Mouse (Mus musculus) liver, embryonic 15.5 days (tissue): ENCODE results near the gene Ugt1a7c. TPM values are rescaled to one million over a fixed set of nuclear protein-coding genes. Genes with fewer than 3 reads are reported as not detected.

Experiments used
- ATAC-seq: fragments of 200-750 bp; cut with Nextera tagmentation; 2 replicates; pipeline ENCODE4 v1.8.0; 2017; ENCODE audit warnings: moderate number of reproducible peaks, mild to moderate bottlenecking, moderate library complexity; ENCODE audit not compliant: insufficient read depth
- H3K27ac ChIP-seq: fragments of 300-500 bp; sonication (generic); replicated peaks from 2 replicates; pipeline ENCODE4 v1.5.1; 2015; ENCODE audit warnings: mild to moderate bottlenecking, inconsistent platforms
- H3K27me3 ChIP-seq: fragments of 300-500 bp; sonication (generic); 2 replicates; pipeline ENCODE4 v1.6.1; 2015; ENCODE audit warnings: mild to moderate bottlenecking, inconsistent platforms
- H3K36me3 ChIP-seq: fragments of 300-500 bp; sonication (generic); replicated peaks from 2 replicates; pipeline ENCODE4 v1.6.1; 2015; ENCODE audit warnings: moderate library complexity, mild to moderate bottlenecking, inconsistent platforms
- H3K4me1 ChIP-seq: fragments of 300-500 bp; sonication (generic); replicated peaks from 2 replicates; pipeline ENCODE4 v1.6.1; 2015; ENCODE audit warnings: inconsistent platforms
- H3K4me2 ChIP-seq: fragments of 300-500 bp; sonication (generic); 2 replicates; pipeline ENCODE4 v1.6.1; 2015; ENCODE audit warnings: moderate library complexity, mild to moderate bottlenecking, inconsistent platforms
- H3K4me3 ChIP-seq: fragments of 300-500 bp; sonication (generic); replicated peaks from 2 replicates; pipeline ENCODE4 v1.5.1; 2015; ENCODE audit warnings: mild to moderate bottlenecking, inconsistent platforms
- H3K9ac ChIP-seq: fragments of 300-500 bp; sonication (generic); 2 replicates; pipeline ENCODE4 v1.6.1; 2015; ENCODE audit warnings: moderate library complexity, mild to moderate bottlenecking, inconsistent platforms
- H3K9me3 ChIP-seq: fragments of 300-500 bp; sonication (generic); replicated peaks from 2 replicates; pipeline ENCODE4 v1.6.1; 2016; ENCODE audit warnings: inconsistent platforms
- WGBS: fragments of 180-500 bp; shearing (Covaris S2); methylation state at CpG from one replicate; pipeline ENCODE4 v1.1.7; 2015; ENCODE audit warnings: mixed read lengths; ENCODE audit not compliant: insufficient replicate concordance; 5-methylcytosine and 5-hydroxymethylcytosine counted together
- polyA plus RNA-seq: library from polyadenylated mRNA; unstranded; fragments of >200 nt; fragmentation: Nextera tagmentation; extraction: Ambion mirVana; gene quantifications from 2 replicates; pipeline ENCODE4 v1.2.1, GENCODE M21; 2015

Ugt1a7c gene
- polyA plus RNA-seq, 1 experiment from 2014 or later: 3.1 TPM

- WGBS: 49% methylated on average over 3 of the region's 3 CpGs
- ATAC-seq: no peak
- Histone ChIP-seq H3K4me1 (no peaks in the 10 kb centered on the region), H3K9ac (no peak overlapping the region), H3K36me3 (no peaks in the 10 kb centered on the region), H3K27me3 (peaks cover 3% of the 10 kb centered on the region; the same call in 1 of the 2 replicates), H3K4me2 (no peak overlapping the region), H3K9me3 (no peaks in the 10 kb centered on the region), H3K4me3 (no peak overlapping the region), H3K27ac (no peak overlapping the region)
Observed at GRCm38 (mm10) chr1:88197443-88197842, 102.6 kb downstream of the Ugt1a7c start.

- Histone ChIP-seq H3K27me3 (peaks cover 3% of the 10 kb centered on the region; the same call in 1 of the 2 replicates), H3K27ac (no peak overlapping the region), H3K4me1 (peaks cover 6% of the 10 kb centered on the region), H3K4me2 (no peak overlapping the region), H3K36me3 (no peaks in the 10 kb centered on the region), H3K9ac (no peak overlapping the region), H3K9me3 (no peaks in the 10 kb centered on the region), H3K4me3 (no peak overlapping the region)
- 54% methylated on average over 2 of the region's 2 CpGs for WGBS
- no peak for ATAC-seq
Observed at GRCm38 (mm10) chr1:88199996-88200395, 105.1 kb downstream of the Ugt1a7c start.

DNA sequence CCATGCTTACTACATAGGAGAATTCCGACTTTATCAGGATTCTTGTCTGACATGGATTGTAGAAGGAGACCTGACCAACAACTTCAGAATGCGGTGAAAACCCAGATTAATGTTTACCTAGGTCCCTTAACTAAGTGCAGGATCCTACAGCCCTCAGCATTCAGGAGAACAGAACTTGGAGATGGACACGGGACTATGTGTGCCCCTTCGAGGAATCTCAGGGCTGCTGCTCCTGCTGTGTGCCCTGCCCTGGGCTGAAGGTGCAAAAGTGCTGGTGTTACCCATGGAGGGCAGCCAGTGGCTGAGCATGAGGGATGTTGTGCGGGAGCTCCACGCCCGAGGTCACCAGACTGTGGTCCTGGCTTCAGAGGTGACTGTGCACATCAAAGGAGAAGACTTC lies 105.6 kb downstream of the Ugt1a7c start, which contains the start of gene Ugt1a2:
Gene Ugt1a2 (plus strand): TSS at position 146 of the 400 bp plus-strand sequence.
- H3K4me3 ChIP-seq: no peak within 1 kb of the TSS
- H3K4me2 ChIP-seq: no peak within 1 kb of the TSS
- H3K27ac ChIP-seq: no peak within 1 kb of the TSS
- H3K9ac ChIP-seq: no peak within 1 kb of the TSS
- peaks cover 3% of the 10 kb centered on the region; the same call in 1 of the 2 replicates for H3K27me3 ChIP-seq
- no peak for ATAC-seq
- H3K9me3 ChIP-seq: no peaks in the 10 kb centered on the region
- peaks cover 11% of the 10 kb centered on the region for H3K4me1 ChIP-seq
- H3K36me3 ChIP-seq: no peaks in the 10 kb centered on the region
- 63% methylated on average over 7 of the region's 7 CpGs for WGBS

GRCm38 (mm10) chr1:88205294-88205922 lies 110.5 kb downstream of the Ugt1a7c start, which contains the start of gene Dnajb3:
Dnajb3 (minus strand) TSS chr1:88205782.
- peak within 1 kb of the TSS; percentile 68 for H3K4me3 ChIP-seq
- ATAC-seq: peak; percentile 84
- H3K27me3 ChIP-seq: peaks cover 3% of the 10 kb centered on the region; the same call in 1 of the 2 replicates
- no peaks in the 10 kb centered on the region for H3K36me3 ChIP-seq
- H3K27ac ChIP-seq: peak within 1 kb of the TSS; percentile 91
- H3K4me2 ChIP-seq: peak within 1 kb of the TSS; percentile 81
- peaks cover 42% of the 10 kb centered on the region for H3K4me1 ChIP-seq
- WGBS: 7% methylated on average over 62 of the region's 62 CpGs
- peak within 1 kb of the TSS; percentile 75 for H3K9ac ChIP-seq
- no peaks in the 10 kb centered on the region for H3K9me3 ChIP-seq

GRCm38 (mm10) chr1:88206843-88207479 lies 112.1 kb downstream of the Ugt1a7c start:
- H3K4me1 ChIP-seq: peaks cover 42% of the 10 kb centered on the region
- ATAC-seq: peak; percentile 87
- no peak overlapping the region for H3K4me3 ChIP-seq
- H3K4me2 ChIP-seq: peak overlapping the region; percentile 48
- peak overlapping the region; percentile 23 for H3K9ac ChIP-seq
- peaks cover 3% of the 10 kb centered on the region; the same call in 1 of the 2 replicates for H3K9me3 ChIP-seq
- no peaks in the 10 kb centered on the region for H3K36me3 ChIP-seq
- H3K27ac ChIP-seq: peak overlapping the region; percentile 91
- H3K27me3 ChIP-seq: no peaks in the 10 kb centered on the region
- whole genome bisulfite sequencing: 21% methylated on average over 2 of the region's 2 CpGs

- H3K36me3 ChIP-seq: no peaks in the 10 kb centered on the region
- H3K9me3 ChIP-seq: peaks cover 31% of the 10 kb centered on the region
- H3K27me3 ChIP-seq: no peaks in the 10 kb centered on the region
- H3K4me3 ChIP-seq: no peak within 1 kb of the TSS
- peaks cover 19% of the 10 kb centered on the region for H3K4me1 ChIP-seq
- 55% methylated on average over 8 of the region's 8 CpGs for WGBS
- no peak within 1 kb of the TSS for H3K9ac ChIP-seq
- H3K27ac ChIP-seq: no peak within 1 kb of the TSS
- no peak for ATAC-seq
- H3K4me2 ChIP-seq: no peak within 1 kb of the TSS
Observed at GRCm38 (mm10) chr1:88211812-88212211, 117.0 kb downstream of the Ugt1a7c start, which contains the start of gene Ugt1a1. Ugt1a1 (plus strand) TSS chr1:88211959.

DNA sequence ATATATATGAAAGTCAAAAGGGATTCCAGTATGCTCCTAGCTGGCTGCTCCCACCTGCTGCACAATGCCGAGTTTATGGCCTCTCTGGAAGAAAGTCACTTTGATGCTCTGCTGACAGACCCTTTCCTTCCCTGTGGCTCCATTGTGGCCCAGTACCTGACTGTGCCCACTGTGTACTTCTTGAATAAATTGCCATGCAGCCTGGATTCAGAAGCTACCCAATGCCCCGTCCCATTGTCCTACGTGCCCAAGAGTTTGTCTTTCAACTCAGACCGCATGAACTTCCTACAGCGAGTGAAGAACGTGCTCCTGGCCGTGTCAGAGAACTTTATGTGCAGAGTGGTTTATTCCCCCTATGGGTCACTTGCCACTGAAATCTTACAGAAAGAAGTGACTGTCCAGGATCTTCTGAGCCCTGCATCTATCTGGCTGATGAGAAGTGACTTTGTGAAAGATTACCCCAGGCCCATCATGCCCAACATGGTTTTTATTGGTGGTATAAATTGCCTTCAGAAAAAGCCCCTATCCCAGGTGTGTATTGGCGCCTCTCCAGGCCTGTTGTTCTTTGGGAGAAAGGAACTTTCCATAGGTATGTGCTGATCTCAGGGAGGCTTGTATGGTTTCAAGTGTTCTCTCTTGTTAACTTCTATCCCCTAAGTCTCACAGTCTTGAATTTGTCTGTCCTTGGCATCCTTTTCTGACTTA lies 117.6 kb downstream of the Ugt1a7c start:
- no peak for ATAC-seq
- Histone ChIP-seq H3K9ac (no peak overlapping the region), H3K9me3 (peaks cover 38% of the 10 kb centered on the region)

GRCm38 (mm10) chr1:88213061-88213460 lies 118.2 kb downstream of the Ugt1a7c start:
- H3K27me3 ChIP-seq: no peaks in the 10 kb centered on the region
- no peak overlapping the region for H3K4me3 ChIP-seq
- WGBS: 46% methylated on average over 1 of the region's 1 CpGs
- H3K9me3 ChIP-seq: peaks cover 40% of the 10 kb centered on the region
- ATAC-seq: no peak
- H3K36me3 ChIP-seq: no peaks in the 10 kb centered on the region
- no peak overlapping the region for H3K9ac ChIP-seq
- peaks cover 8% of the 10 kb centered on the region for H3K4me1 ChIP-seq
- H3K4me2 ChIP-seq: no peak overlapping the region
- H3K27ac ChIP-seq: no peak overlapping the region

More for the DNA sequence above, 117.6 kb downstream of the Ugt1a7c start:
- H3K4me2 ChIP-seq: no peak overlapping the region
- WGBS: 47% methylated on average over 8 of the region's 8 CpGs
- no peak overlapping the region for H3K27ac ChIP-seq
- peaks cover 12% of the 10 kb centered on the region for H3K4me1 ChIP-seq
- H3K27me3 ChIP-seq: no peaks in the 10 kb centered on the region
- H3K4me3 ChIP-seq: no peak overlapping the region
- no peaks in the 10 kb centered on the region for H3K36me3 ChIP-seq

DNA sequence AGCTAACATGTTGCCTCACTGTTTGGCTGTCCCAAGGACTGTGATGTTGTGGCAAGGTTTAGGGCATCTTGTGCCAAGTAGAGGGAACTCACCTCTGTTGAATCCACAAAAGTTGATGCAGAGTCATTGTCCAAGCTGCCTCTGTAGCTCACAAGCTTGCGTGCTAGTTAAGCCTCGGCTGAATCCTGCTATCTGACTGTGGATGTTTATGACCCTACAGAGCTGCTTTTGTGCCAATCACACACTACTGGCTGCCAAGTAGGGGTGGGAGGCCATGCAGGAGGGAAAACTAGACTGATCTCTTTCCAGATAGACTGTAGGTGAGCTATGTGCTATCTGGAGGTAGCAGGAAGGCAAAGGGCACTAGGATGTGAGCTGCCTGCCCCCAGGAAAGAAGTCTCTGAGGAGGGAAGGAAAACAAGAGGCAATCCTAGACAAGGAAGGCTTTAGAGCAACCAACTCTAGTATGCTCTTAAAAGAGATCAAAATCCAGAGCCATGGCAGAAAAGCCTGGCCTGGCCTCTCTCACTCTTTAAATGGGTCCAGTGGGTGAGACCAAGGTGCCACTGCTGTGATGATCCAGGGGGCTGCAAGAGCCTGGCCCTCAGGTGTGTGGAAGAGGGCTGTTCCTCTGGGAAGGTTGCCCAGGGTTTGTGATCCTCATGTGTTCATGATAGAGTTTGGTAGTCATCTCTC lies 119.1 kb downstream of the Ugt1a7c start:
- no peak overlapping the region for H3K4me3 ChIP-seq
- H3K4me2 ChIP-seq: no peak overlapping the region
- H3K27me3 ChIP-seq: no peaks in the 10 kb centered on the region
- ATAC-seq: no peak
- no peak overlapping the region for H3K9ac ChIP-seq
- H3K9me3 ChIP-seq: peaks cover 40% of the 10 kb centered on the region
- H3K27ac ChIP-seq: no peak overlapping the region
- 59% methylated on average over 2 of the region's 2 CpGs for WGBS
- H3K4me1 ChIP-seq: no peaks in the 10 kb centered on the region
- no peaks in the 10 kb centered on the region for H3K36me3 ChIP-seq

DNA sequence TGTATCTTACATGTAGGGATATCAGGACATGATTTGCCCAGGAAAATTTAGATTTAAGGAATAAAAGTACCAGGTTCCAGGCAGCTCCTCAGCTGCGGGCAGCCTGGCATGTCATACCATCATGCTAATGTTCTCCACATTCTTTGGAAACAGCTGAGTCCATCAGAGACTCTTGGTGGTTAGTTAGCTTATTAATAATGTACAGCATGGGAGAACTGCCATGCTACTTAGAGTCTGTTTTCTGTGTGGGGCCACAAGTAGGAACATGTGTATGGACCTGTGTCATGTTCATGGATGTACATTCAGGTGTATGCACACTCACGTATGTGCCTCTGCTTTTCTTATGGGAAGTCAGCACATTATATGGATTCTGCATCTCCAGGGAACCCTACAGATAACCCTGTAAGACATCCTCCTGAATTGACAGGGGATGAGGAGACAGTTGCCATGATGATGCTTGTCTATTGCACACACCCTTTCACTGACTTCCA lies 119.6 kb downstream of the Ugt1a7c start:
- Histone ChIP-seq H3K4me2 (no peak overlapping the region), H3K9me3 (peaks cover 40% of the 10 kb centered on the region), H3K36me3 (no peaks in the 10 kb centered on the region), H3K27ac (no peak overlapping the region), H3K9ac (no peak overlapping the region), H3K27me3 (no peaks in the 10 kb centered on the region), H3K4me3 (no peak overlapping the region), H3K4me1 (no peaks in the 10 kb centered on the region)
- 53% methylated on average over 2 of the region's 2 CpGs for WGBS
- no peak for ATAC-seq
